Mouse (Mus musculus) bone marrow, adult 2 months (tissue): ENCODE measurements around the gene Prkcb.

Experiments used
- CTCF ChIP-seq: fragments of 200-500 bp; IDR thresholded peaks from 2 replicates; pipeline ENCODE4 v1.5.1; 2011; ENCODE audit warnings: low read length, control low read depth; ENCODE audit not compliant: control insufficient read depth, insufficient read depth
- POLR2A ChIP-seq: fragments of 200-500 bp; IDR thresholded peaks from 2 replicates; pipeline ENCODE4 v1.6.1; 2011; ENCODE audit warnings: low read depth, mild to moderate bottlenecking, control low read depth, low read length, borderline replicate concordance; ENCODE audit not compliant: control insufficient read depth

DNA sequence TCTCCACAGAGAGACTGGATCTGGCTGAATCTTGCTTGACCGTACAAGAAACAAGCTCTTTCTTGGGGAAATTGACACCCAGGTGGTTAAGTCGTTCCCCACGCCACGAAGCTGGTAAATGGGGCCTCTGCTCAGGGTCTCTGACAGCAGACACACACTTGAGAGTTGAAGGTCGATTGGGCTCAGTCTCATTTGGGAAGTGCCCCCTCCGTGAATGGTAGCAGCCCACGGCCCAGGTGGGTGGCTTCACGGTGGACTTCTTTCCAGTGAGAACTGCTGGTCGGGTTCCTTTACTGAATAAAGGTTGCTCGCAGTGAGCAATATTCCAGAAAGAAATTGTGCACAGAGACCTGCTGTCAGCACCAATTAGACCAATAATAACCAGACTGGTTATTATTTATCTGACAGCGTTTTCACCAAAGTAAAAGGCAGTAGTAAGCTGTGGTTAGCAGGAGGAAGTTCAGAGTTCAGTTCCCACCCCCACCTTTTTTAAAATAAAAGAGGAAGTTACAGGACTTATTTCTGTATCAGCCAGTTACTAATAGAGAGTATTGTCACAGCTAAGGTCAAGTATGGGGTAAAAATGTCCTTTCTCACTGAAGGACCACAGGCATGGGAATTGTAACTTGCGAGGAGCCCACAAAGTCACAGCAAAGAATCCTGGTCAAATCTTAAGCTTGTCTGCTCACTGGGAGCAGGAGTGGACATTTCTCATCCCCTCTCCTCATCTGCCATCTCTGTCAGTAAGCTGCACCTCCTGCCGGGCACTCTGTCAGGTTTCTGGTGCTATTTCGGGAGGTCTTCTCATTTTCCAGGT, 21.6 kb downstream of the Prkcb start:
- TF ChIP-seq CTCF (no peak), POLR2A (no peak)
